Mouse (Mus musculus) CD4-positive, CD25-positive, alpha-beta regulatory T cell, adult 4 months (primary cell): ENCODE data around the gene Traf2. TPM values are rescaled to one million over a fixed set of nuclear protein-coding genes. Genes with fewer than 3 reads are reported as not detected.

Source experiments
- ATAC-seq: one replicate; pipeline ENCODE4 v1.8.0; 2017
- polyA plus RNA-seq, 2 experiments: library from polyadenylated mRNA; unstranded; fragments of 100-300 nt; shearing (Covaris generic); gene quantifications; one replicate each; pipeline ENCODE4 v1.2.1; 2017

Gene Traf2
- polyA plus RNA-seq, 2 experiments from 2014 or later = 83.7 to 125 TPM

- ATAC-seq = no peak
These were observed 4.9 kb downstream of the Traf2 start for GRCm38 (mm10) chr2:25541644-25542367.

- no peak for ATAC-seq
These were observed 6.2 kb downstream of the Traf2 start for GRCm38 (mm10) chr2:25540541-25540948.

- ATAC-seq = no peak
These were observed 10.2 kb downstream of the Traf2 start for GRCm38 (mm10) chr2:25536531-25536930.

GRCm38 (mm10) chr2:25534866-25535182, 11.9 kb downstream of the Traf2 start:
- ATAC-seq = no peak

GRCm38 (mm10) chr2:25534178-25534865, 12.4 kb downstream of the Traf2 start:
- ATAC-seq = peak; percentile 92

DNA sequence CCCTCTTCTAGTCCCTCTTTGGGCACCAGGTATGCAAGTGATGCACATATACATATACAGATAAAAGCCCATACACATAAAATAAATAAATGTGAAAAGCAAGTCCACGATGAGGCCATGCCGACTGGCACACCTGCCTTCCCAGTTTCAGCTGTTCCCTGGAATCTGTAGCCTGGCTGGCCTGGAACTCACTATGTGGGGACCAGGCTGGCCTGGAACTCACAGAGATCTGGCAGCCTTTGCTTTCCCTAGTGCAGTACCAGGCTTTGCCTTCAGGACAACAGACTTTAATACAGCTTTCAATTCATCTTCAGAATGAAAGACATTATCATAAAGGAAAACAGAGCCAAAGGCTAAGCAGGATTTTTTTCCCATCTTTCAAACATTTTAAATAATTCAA, 13.0 kb downstream of the Traf2 start:
- ATAC-seq = peak; percentile 40

GRCm38 (mm10) chr2:25526510-25527302, 20.0 kb downstream of the Traf2 start:
- no peak for ATAC-seq

DNA sequence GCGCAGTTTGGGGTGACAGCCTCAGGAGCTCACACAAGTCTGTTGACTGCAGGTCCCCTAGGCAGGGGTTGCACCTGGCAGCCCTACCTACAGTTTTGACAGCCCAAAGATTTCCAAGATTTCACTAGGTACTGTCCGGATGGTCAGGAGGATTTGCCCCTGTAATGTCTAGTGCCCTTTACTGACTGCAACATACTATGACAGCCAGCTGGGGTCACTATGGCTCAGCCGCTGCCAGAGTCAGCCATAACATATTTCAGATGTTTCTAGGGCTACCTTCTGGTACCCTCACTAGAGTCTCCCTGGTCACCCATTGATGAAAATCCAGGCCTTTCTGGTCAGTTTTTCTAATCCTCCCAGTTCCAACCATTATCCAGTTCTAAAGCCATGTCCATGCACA, 36.8 kb downstream of the Traf2 start:
- ATAC-seq = peak; percentile 57

GRCm38 (mm10) chr2:25506964-25507363, 39.8 kb downstream of the Traf2 start:
- peak; percentile 57 for ATAC-seq

DNA sequence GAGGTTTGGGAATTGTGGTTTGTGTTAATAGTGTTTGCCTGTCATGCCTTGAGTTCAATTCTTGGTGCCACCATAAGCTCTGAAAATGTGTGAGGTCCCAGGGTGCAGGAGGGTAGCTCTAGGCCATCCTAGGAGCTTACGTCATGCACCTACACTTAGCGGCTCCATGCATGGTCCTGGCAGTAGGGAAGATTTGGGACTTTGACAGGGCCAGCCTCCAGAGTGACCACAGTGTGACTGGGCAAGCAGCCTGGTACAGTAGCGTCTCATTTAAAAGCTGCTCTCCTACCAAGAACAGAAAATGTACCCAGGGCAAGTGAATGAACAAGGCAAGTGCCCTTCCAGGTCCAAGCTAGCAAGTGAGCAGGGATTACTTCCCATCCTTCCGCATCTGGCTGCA, 40.9 kb downstream of the Traf2 start:
- ATAC-seq = no peak

DNA sequence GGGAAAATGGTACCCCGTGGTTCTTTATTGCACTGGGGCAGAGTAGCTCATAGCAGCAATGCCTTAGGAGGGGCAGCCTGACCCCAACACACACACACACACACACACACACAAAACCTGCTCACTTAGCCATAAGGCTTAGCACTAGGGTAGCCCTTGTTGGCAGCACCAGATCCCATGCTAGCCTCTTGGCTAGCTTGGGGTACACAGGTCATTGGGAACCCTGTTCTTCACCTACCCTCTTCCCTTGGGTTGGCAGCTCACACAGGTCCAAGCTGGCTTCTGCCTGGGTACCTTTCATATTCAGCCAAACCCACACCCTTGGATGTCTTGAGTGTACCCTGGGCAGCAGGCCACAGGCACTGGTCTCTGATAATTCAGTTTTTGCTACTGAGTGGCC, 41.7 kb downstream of the Traf2 start:
- no peak for ATAC-seq

- ATAC-seq = no peak
These were observed 42.2 kb downstream of the Traf2 start for GRCm38 (mm10) chr2:25504538-25504937.

DNA sequence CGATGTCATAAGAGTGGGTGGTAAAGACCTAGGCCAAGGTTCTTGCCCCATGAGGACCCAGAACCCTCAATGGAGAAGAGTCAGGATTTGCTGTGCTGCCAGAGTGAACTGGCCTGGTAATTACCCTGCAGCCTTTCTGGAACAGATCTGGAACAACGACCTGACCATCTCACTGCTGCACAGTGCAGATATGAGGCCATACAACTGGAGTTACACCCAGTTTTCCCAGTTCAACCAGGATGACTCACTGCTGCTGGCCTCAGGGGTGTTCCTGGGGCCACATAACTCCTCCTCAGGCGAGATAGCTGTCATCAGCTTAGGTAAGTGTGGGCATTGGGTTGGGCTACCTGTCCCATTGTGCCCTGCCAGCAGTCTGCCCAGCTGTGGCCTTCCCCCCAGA, 44.0 kb downstream of the Traf2 start:
- ATAC-seq = no peak

GRCm38 (mm10) chr2:25501593-25502486, 44.9 kb downstream of the Traf2 start, which contains the start of gene C8g:
TSS of gene C8g (minus strand) at chr2:25501719.
- ATAC-seq = no peak

- ATAC-seq = peak; percentile 92
These were observed 45.9 kb downstream of the Traf2 start, which contains the start of gene Fbxw5 for GRCm38 (mm10) chr2:25500576-25501405. TSS of gene Fbxw5 (plus strand) at chr2:25500750.

DNA sequence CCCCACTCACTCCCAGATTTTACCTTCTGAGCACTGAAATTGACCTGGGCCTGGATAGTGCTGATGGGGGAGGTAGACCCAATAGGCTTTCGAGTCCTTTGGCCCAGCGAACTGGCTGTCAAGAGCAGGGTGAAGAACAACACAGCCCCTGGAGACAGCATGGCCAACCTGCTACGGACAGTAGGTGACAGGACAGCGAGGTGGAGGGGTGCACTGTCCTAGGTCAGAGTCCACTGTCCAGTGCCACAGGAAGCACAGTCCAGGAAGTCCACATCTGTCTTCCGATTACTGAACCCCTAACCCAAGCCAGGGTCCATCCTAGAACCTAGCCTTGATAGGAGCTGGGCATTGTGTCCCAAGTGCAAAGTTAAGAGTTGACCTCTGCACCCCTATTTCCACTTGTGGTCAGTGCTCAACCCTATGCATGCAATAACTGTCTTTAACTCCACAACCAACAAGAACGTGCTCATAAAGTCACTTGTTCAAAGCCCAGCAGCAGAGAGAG, 46.6 kb downstream of the Traf2 start:
- no peak for ATAC-seq

DNA sequence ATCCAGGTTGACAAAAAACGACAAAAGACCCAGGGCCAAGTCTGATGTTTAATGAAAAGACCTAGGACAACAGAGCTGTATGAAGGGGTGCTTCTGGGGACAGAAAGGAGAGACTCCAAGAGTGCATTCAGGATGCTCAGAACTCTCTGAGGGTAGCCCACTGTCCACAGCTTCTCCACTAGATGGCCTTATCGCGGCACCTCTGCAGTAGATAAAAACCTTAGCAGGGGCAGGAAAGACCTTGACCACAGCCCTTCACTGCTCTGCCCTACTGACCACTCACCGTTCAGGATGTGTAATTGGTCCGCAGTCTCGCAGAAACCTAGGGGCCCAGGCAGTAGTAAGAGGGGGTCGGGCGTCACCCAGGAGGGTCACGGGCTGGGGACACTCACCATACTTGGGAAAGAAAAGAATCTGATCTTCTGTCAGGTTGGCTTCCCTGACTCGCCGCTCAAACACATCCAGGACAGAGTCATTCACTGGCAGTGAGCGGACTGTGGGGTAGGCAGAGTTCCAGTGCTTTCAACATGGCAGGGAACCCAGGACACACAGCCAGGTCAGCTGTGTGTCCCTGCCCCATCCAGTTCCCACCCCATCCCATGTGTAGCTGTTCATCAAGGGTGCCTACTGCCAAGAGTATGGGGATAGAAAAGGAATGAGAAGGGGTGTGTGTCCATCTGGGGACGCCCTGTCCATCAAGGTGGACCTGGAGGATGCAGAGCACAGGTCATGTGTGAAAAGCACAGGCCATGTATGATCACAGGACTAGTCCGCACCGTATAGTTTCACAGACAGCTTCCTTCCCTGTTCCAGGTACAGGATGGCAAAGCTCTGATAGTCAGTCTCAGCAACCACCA, 47.9 kb downstream of the Traf2 start:
- ATAC-seq = no peak

- ATAC-seq = peak; percentile 16
These were observed 48.7 kb downstream of the Traf2 start for GRCm38 (mm10) chr2:25497846-25498575.

- no peak for ATAC-seq
These were observed 50.3 kb downstream of the Traf2 start for GRCm38 (mm10) chr2:25496462-25496861.
